Mouse (Mus musculus) heart, postnatal 4 days (tissue): ENCODE data around the gene Grwd1. TPM values are rescaled to one million over a fixed set of nuclear protein-coding genes. Genes with fewer than 3 reads are reported as not detected.

ENCODE experiments used
- DNase-seq: peaks from one replicate; pipeline ENCODE4 v3.0.0; 2021
- total RNA-seq, 2 experiments: library from RNA; stranded (reverse); gene quantifications; 2 replicates each; pipeline ENCODE4 v1.2.3; 2021

Gene Grwd1
- total RNA-seq, 2 experiments from 2014 or later, result 19.3 to 19.9 TPM

- DNase-seq, result no peak
Measured at GRCm38 (mm10) chr7:45797661-45798510, 32.9 kb downstream of the Grwd1 start.

- no peak for DNase-seq
Measured at GRCm38 (mm10) chr7:45796950-45797349, 33.8 kb downstream of the Grwd1 start.

GRCm38 (mm10) chr7:45794971-45795370, 35.8 kb downstream of the Grwd1 start:
- DNase-seq, result no peak

- no peak for DNase-seq
Measured at GRCm38 (mm10) chr7:45793969-45794585, 36.7 kb downstream of the Grwd1 start.

- no peak for DNase-seq
Measured at GRCm38 (mm10) chr7:45793240-45793639, 37.5 kb downstream of the Grwd1 start.

- no peak for DNase-seq
Measured at GRCm38 (mm10) chr7:45791756-45792490, 38.8 kb downstream of the Grwd1 start.

GRCm38 (mm10) chr7:45790721-45791120, 40.0 kb downstream of the Grwd1 start:
- no peak for DNase-seq

- DNase-seq, result no peak
Measured at GRCm38 (mm10) chr7:45787642-45788041, 43.1 kb downstream of the Grwd1 start.

- DNase-seq, result no peak
Measured at GRCm38 (mm10) chr7:45786661-45787413, 43.9 kb downstream of the Grwd1 start.

- DNase-seq, result no peak
Measured at GRCm38 (mm10) chr7:45786136-45786578, 44.6 kb downstream of the Grwd1 start.

GRCm38 (mm10) chr7:45785388-45786135, 45.2 kb downstream of the Grwd1 start:
- DNase-seq, result no peak

- DNase-seq, result peak; percentile 40
Measured at GRCm38 (mm10) chr7:45784524-45785372, 46.0 kb downstream of the Grwd1 start, which contains the start of gene Sult2b1. TSS of gene Sult2b1 (minus strand) at chr7:45784669.

GRCm38 (mm10) chr7:45783511-45784091, 47.1 kb downstream of the Grwd1 start, which contains the start of gene Lmtk3:
TSS of gene Lmtk3 (plus strand) at chr7:45783738.
- DNase-seq, result peak; percentile 58

- no peak for DNase-seq
Measured at GRCm38 (mm10) chr7:45782271-45782670, 48.5 kb downstream of the Grwd1 start.

GRCm38 (mm10) chr7:45779081-45779641, 51.6 kb downstream of the Grwd1 start:
- DNase-seq, result no peak

- no peak for DNase-seq
Measured at GRCm38 (mm10) chr7:45775237-45775636, 55.5 kb downstream of the Grwd1 start.
